Mouse (Mus musculus) liver, embryonic 16.5 days (tissue): ENCODE measurements around the gene Krtcap3. TPM values are rescaled to one million over a fixed set of nuclear protein-coding genes. Genes with fewer than 3 reads are reported as not detected.
A peak's percentile ranks its signal among the peaks of the same experiment; 100 is the strongest.

Experiments used
- ATAC-seq: fragments of 200-750 bp; cut with Nextera tagmentation; 2 replicates; pipeline ENCODE4 v1.8.0; 2017; ENCODE audit warnings: low read depth, mild to moderate bottlenecking, moderate number of reproducible peaks, moderate library complexity
- H3K27ac ChIP-seq: fragments of 300-500 bp; sonication (generic); 2 replicates; pipeline ENCODE4 v1.5.1; 2014; ENCODE audit warnings: mild to moderate bottlenecking, low read length
- H3K27me3 ChIP-seq: fragments of 300-500 bp; sonication (generic); 2 replicates; pipeline ENCODE4 v1.6.1; 2014; ENCODE audit warnings: low read depth, low read length, mixed read lengths; ENCODE audit not compliant: control insufficient read depth, insufficient read depth
- H3K36me3 ChIP-seq: fragments of 300-500 bp; sonication (generic); 2 replicates; pipeline ENCODE4 v1.6.1; 2014; ENCODE audit warnings: mild to moderate bottlenecking; ENCODE audit not compliant: control insufficient read depth, insufficient read depth
- H3K4me1 ChIP-seq: fragments of 300-500 bp; sonication (generic); 2 replicates; pipeline ENCODE4 v1.6.1; 2014; ENCODE audit warnings: low read depth, low read length, mixed read lengths; ENCODE audit not compliant: control insufficient read depth
- H3K4me2 ChIP-seq: fragments of 300-500 bp; sonication (generic); 2 replicates; pipeline ENCODE4 v1.6.1; 2014; ENCODE audit warnings: low read depth, low read length, mixed read lengths
- H3K4me3 ChIP-seq: fragments of 300-500 bp; sonication (generic); 2 replicates; pipeline ENCODE4 v1.5.1; 2014; ENCODE audit warnings: low read depth, mild to moderate bottlenecking, low read length
- H3K9ac ChIP-seq: fragments of 300-500 bp; sonication (generic); 2 replicates; pipeline ENCODE4 v1.6.1; 2014; ENCODE audit warnings: low read depth, low read length
- H3K9me3 ChIP-seq: fragments of 300-500 bp; sonication (generic); replicated peaks from 2 replicates; pipeline ENCODE4 v1.6.1; 2016; ENCODE audit warnings: low read length; ENCODE audit not compliant: control insufficient read depth
- WGBS: fragments of 180-500 bp; shearing (Covaris S2); extraction: QIAGEN DNeasy Blood & Tissue Kit; methylation state at CpG from one replicate; pipeline ENCODE4 v1.1.7; 2014; ENCODE audit not compliant: insufficient replicate concordance; 5-methylcytosine and 5-hydroxymethylcytosine counted together
- polyA plus RNA-seq: library from polyadenylated mRNA; unstranded; fragments of >200 nt; fragmentation: Nextera tagmentation; extraction: Ambion mirVana; gene quantifications from 2 replicates; pipeline ENCODE4 v1.2.1, GENCODE M21; 2015

The Krtcap3 gene
- polyA plus RNA-seq, 1 experiment from 2014 or later, result 4.8 TPM

- no peak for ATAC-seq
- H3K36me3 ChIP-seq, result peaks cover 36% of the 10 kb centered on the region
- H3K4me2 ChIP-seq, result no peak overlapping the region
- no peaks in the 10 kb centered on the region for H3K9me3 ChIP-seq
- H3K9ac ChIP-seq, result no peak overlapping the region
- H3K27ac ChIP-seq, result no peak overlapping the region
- WGBS, result 73% methylated on average over 4 of the region's 4 CpGs
- H3K4me1 ChIP-seq, result peaks cover 3% of the 10 kb centered on the region
- no peaks in the 10 kb centered on the region for H3K27me3 ChIP-seq
- no peak overlapping the region for H3K4me3 ChIP-seq
Measured at GRCm38 (mm10) chr5:31250716-31251115, 775 bp upstream of the Krtcap3 start.

- no peak overlapping the region for H3K9ac ChIP-seq
- H3K4me1 ChIP-seq, result peaks cover 3% of the 10 kb centered on the region
- H3K4me3 ChIP-seq, result peak overlapping the region; percentile 53
- no peak for ATAC-seq
- H3K27me3 ChIP-seq, result no peaks in the 10 kb centered on the region
- WGBS, result 68% methylated on average over 10 of the region's 10 CpGs
- peak overlapping the region; percentile 60 for H3K4me2 ChIP-seq
- H3K9me3 ChIP-seq, result no peaks in the 10 kb centered on the region
- H3K27ac ChIP-seq, result no peak overlapping the region
- peaks cover 31% of the 10 kb centered on the region for H3K36me3 ChIP-seq
Measured at GRCm38 (mm10) chr5:31252151-31252550, 660 bp downstream of the Krtcap3 start.

GRCm38 (mm10) chr5:31252795-31253545 lies 1.5 kb downstream of the Krtcap3 start:
- H3K9ac ChIP-seq, result no peak overlapping the region
- 77% methylated on average over 16 of the region's 16 CpGs for WGBS
- peaks cover 25% of the 10 kb centered on the region for H3K36me3 ChIP-seq
- H3K9me3 ChIP-seq, result no peaks in the 10 kb centered on the region
- no peak for ATAC-seq
- no peak overlapping the region for H3K27ac ChIP-seq
- H3K4me1 ChIP-seq, result peaks cover 3% of the 10 kb centered on the region
- H3K27me3 ChIP-seq, result no peaks in the 10 kb centered on the region
- no peak overlapping the region for H3K4me3 ChIP-seq
- no peak overlapping the region for H3K4me2 ChIP-seq

- H3K4me1 ChIP-seq, result peaks cover 3% of the 10 kb centered on the region
- H3K27ac ChIP-seq, result no peak overlapping the region
- H3K4me3 ChIP-seq, result no peak overlapping the region
- H3K9ac ChIP-seq, result no peak overlapping the region
- no peak for ATAC-seq
- no peaks in the 10 kb centered on the region for H3K27me3 ChIP-seq
- no peak overlapping the region for H3K4me2 ChIP-seq
- WGBS, result 86% methylated on average over 8 of the region's 8 CpGs
- no peaks in the 10 kb centered on the region for H3K9me3 ChIP-seq
- H3K36me3 ChIP-seq, result peaks cover 21% of the 10 kb centered on the region
Measured at GRCm38 (mm10) chr5:31253806-31254205, 2.3 kb downstream of the Krtcap3 start.

- Histone ChIP-seq H3K27me3 (no peaks in the 10 kb centered on the region), H3K4me2 (no peak overlapping the region), H3K4me1 (peaks cover 3% of the 10 kb centered on the region), H3K27ac (no peak overlapping the region), H3K9me3 (no peaks in the 10 kb centered on the region), H3K4me3 (no peak overlapping the region), H3K36me3 (peaks cover 19% of the 10 kb centered on the region), H3K9ac (no peak overlapping the region)
- 49% methylated on average over 7 of the region's 7 CpGs for WGBS
- ATAC-seq, result no peak
Measured at GRCm38 (mm10) chr5:31254452-31254851, 3.0 kb downstream of the Krtcap3 start.

- peaks cover 15% of the 10 kb centered on the region for H3K36me3 ChIP-seq
- WGBS, result 53% methylated on average over 8 of the region's 8 CpGs
- H3K9me3 ChIP-seq, result no peaks in the 10 kb centered on the region
- no peaks in the 10 kb centered on the region for H3K27me3 ChIP-seq
- no peak for ATAC-seq
- peaks cover 3% of the 10 kb centered on the region for H3K4me1 ChIP-seq
- H3K9ac ChIP-seq, result no peak overlapping the region
- H3K4me2 ChIP-seq, result no peak overlapping the region
- H3K4me3 ChIP-seq, result no peak overlapping the region
- H3K27ac ChIP-seq, result no peak overlapping the region
Measured at GRCm38 (mm10) chr5:31254901-31255300, 3.4 kb downstream of the Krtcap3 start.

GRCm38 (mm10) chr5:31255381-31255780 lies 3.9 kb downstream of the Krtcap3 start:
- H3K4me2 ChIP-seq, result no peak overlapping the region
- H3K27me3 ChIP-seq, result no peaks in the 10 kb centered on the region
- peaks cover 3% of the 10 kb centered on the region for H3K4me1 ChIP-seq
- no peak overlapping the region for H3K27ac ChIP-seq
- H3K9me3 ChIP-seq, result no peaks in the 10 kb centered on the region
- H3K9ac ChIP-seq, result no peak overlapping the region
- H3K36me3 ChIP-seq, result peaks cover 10% of the 10 kb centered on the region
- ATAC-seq, result no peak
- H3K4me3 ChIP-seq, result no peak overlapping the region
- WGBS, result 79% methylated on average over 2 of the region's 2 CpGs

- no peak overlapping the region for H3K9ac ChIP-seq
- no peak overlapping the region for H3K4me3 ChIP-seq
- no peak for ATAC-seq
- no peaks in the 10 kb centered on the region for H3K9me3 ChIP-seq
- H3K27me3 ChIP-seq, result no peaks in the 10 kb centered on the region
- H3K4me2 ChIP-seq, result no peak overlapping the region
- H3K4me1 ChIP-seq, result peaks cover 3% of the 10 kb centered on the region
- H3K36me3 ChIP-seq, result peaks cover 4% of the 10 kb centered on the region; the same call in 1 of the 2 replicates
- no peak overlapping the region for H3K27ac ChIP-seq
- 54% methylated on average over 2 of the region's 2 CpGs for whole genome bisulfite sequencing
Measured at GRCm38 (mm10) chr5:31255971-31256370, 4.5 kb downstream of the Krtcap3 start.

- no peaks in the 10 kb centered on the region; the same call in 1 of the 2 replicates for H3K4me1 ChIP-seq
- H3K9me3 ChIP-seq, result no peaks in the 10 kb centered on the region
- H3K27me3 ChIP-seq, result no peaks in the 10 kb centered on the region
- no peaks in the 10 kb centered on the region for H3K36me3 ChIP-seq
- H3K4me3 ChIP-seq, result no peak overlapping the region
- no peak for ATAC-seq
- no peak overlapping the region for H3K4me2 ChIP-seq
- H3K9ac ChIP-seq, result no peak overlapping the region
- WGBS, result 79% methylated on average over 11 of the region's 11 CpGs
- no peak overlapping the region for H3K27ac ChIP-seq
Measured at GRCm38 (mm10) chr5:31257616-31258015, 6.1 kb downstream of the Krtcap3 start.
